Comparison of ENCODE assay signal across 8 mouse cellular contexts in genomic region chr12:108764917-108765678, GRCm38 (mm10). TPM values are rescaled to one million over a fixed set of nuclear protein-coding genes. Genes with fewer than 3 reads are reported as not detected.
DNase-seq lines count a peak whose midpoint lies in the region; ATAC-seq and TF ChIP-seq lines count a peak whose summit lies in the region.

No protein-coding gene starts in this region.

- H3K27ac ChIP-seq in cerebellum, adult 2 months (ENCODE audit: insufficient read depth, low read length) = no peak overlapping the region
- H3K27ac ChIP-seq in hindbrain, embryonic 10.5 days = no peak overlapping the region
- peak overlapping the region; percentile 73 for H3K27ac ChIP-seq in liver, embryonic 16.5 days (ENCODE audit: low read length)

- H3K9ac ChIP-seq in liver, embryonic 16.5 days (ENCODE audit: low read depth, low read length) = peak overlapping the region; percentile 53; the same call in 1 of the 2 replicates

- 64% methylated on average over 22 of the region's 22 CpGs for WGBS in cerebellum, adult 2 months
- 77% methylated on average over 22 of the region's 22 CpGs for WGBS in hindbrain, embryonic 10.5 days
- 28% methylated on average over 22 of the region's 22 CpGs for WGBS in liver, embryonic 16.5 days (ENCODE audit: insufficient replicate concordance)

- TF ChIP-seq CTCF in cerebellum, adult 2 months (IDR thresholded peaks at IDR 0.05; ENCODE audit: borderline replicate concordance, insufficient read depth, low read depth, low read length) = no peak

- no peaks in the 10 kb centered on the region for H3K27me3 ChIP-seq in cerebellum, adult 2 months (ENCODE audit: control insufficient read depth, insufficient read depth, low read length)
- no peaks in the 10 kb centered on the region for H3K27me3 ChIP-seq in hindbrain, embryonic 10.5 days (ENCODE audit: insufficient read depth, poor library complexity, severe bottlenecking)
- no peaks in the 10 kb centered on the region; the same call in 1 of the 2 replicates for H3K27me3 ChIP-seq in liver, embryonic 16.5 days (ENCODE audit: control insufficient read depth, insufficient read depth, low read depth, low read length)

- no peaks in the 10 kb centered on the region for H3K9me3 ChIP-seq in hindbrain, embryonic 10.5 days
- H3K9me3 ChIP-seq in liver, embryonic 16.5 days (replicated peaks; ENCODE audit: control insufficient read depth, low read length) = no peaks in the 10 kb centered on the region

- ATAC-seq in common myeloid progenitor, adult 5-6 weeks (replicated peaks; ENCODE audit: low read depth, poor library complexity, severe bottlenecking) = peak; percentile 55
- ATAC-seq in liver, embryonic 16.5 days (ENCODE audit: low read depth) = no peak

- H3K4me2 ChIP-seq in liver, embryonic 16.5 days (ENCODE audit: low read depth, low read length) = peak overlapping the region; percentile 71

- no peak for TF ChIP-seq POLR2A in cerebellum, adult 2 months (IDR thresholded peaks at IDR 0.05; ENCODE audit: borderline replicate concordance, insufficient read depth, low read length)

- no peak for DNase-seq in cerebellum, adult 2 months
- DNase-seq in cerebellum, postnatal 4 days (ENCODE audit: low spot score in 2 of 2) = no peak
- no peak for DNase-seq in hindbrain, embryonic 10.5 days (ENCODE audit: low spot score)
- peak; percentile 21 to 53 for DNase-seq in spleen, postnatal 36 days (ENCODE audit: low spot score in 2 of 2)
- DNase-seq in adrenal gland, adult 8-10 months = no peak
- DNase-seq in urinary bladder, adult 18-20 months (ENCODE audit: low spot score in 2 of 2) = no peak

- no peaks in the 10 kb centered on the region for H3K4me1 ChIP-seq in cerebellum, adult 2 months (ENCODE audit: control insufficient read depth, insufficient read depth, low read length)
- H3K4me1 ChIP-seq in hindbrain, embryonic 10.5 days (replicated peaks) = peaks cover 27% of the 10 kb centered on the region
- peaks cover 55% of the 10 kb centered on the region for H3K4me1 ChIP-seq in liver, embryonic 16.5 days (ENCODE audit: control insufficient read depth, low read depth, low read length)

- no peaks in the 10 kb centered on the region for H3K36me3 ChIP-seq in hindbrain, embryonic 10.5 days
- no peaks in the 10 kb centered on the region for H3K36me3 ChIP-seq in liver, embryonic 16.5 days (ENCODE audit: control insufficient read depth, insufficient read depth)

- peak overlapping the region; percentile 55 for H3K4me3 ChIP-seq in cerebellum, adult 2 months (replicated peaks; ENCODE audit: insufficient read depth, low read depth, low read length)
- peak overlapping the region; percentile 30; the same call in 1 of the 2 replicates for H3K4me3 ChIP-seq in hindbrain, embryonic 10.5 days
- H3K4me3 ChIP-seq in liver, embryonic 16.5 days (ENCODE audit: low read depth, low read length) = peak overlapping the region; percentile 53

RNA-seq across cellular contexts. Expression of gene Yy1, which starts 27.7 kb away (rescaled TPM):
- 23.9 and 26.3 TPM in 2 replicates for polyA plus RNA-seq in cerebellum, adult 2 months (2012; rRNA removed)
- total RNA-seq in common myeloid progenitor, adult 5-6 weeks (2017) = 65.9 and 74.4 TPM in 2 replicates
- polyA plus RNA-seq in hindbrain, embryonic 10.5 days (2016; fragmentation: Nextera tagmentation; extraction: Ambion mirVana) = 15.0 and 18.6 TPM in 2 replicates
- 6.6 and 8.2 TPM in 2 replicates for polyA plus RNA-seq in liver, embryonic 16.5 days (2015; fragmentation: Nextera tagmentation; extraction: Ambion mirVana)
- 10 to 100 TPM; 65.4 to 76.7 (median 70.7) TPM for total RNA-seq in adrenal gland, adult 8-10 months (2022)

Comparison
In these comparisons a context has a peak if more than half of its experiments do, and no peak if none do; other contexts are left out.
1. DNase-seq: peak in spleen, postnatal 36 days (2 of 2); none in cerebellum, adult 2 months (0 of 2), cerebellum, postnatal 4 days (0 of 2), hindbrain, embryonic 10.5 days (single experiment), adrenal gland, adult 8-10 months (single experiment) and urinary bladder, adult 18-20 months (0 of 2).
2. Peak in every context shown above with its lines, with median percentiles within 50 percentile points of each other: H3K4me3 ChIP-seq.